Mouse (Mus musculus) cerebellum, postnatal 4 days (tissue): ENCODE data around the gene Ctsl.

Source experiments
- DNase-seq, 2 experiments: peaks; one replicate each; pipeline ENCODE4 v3.0.0; 2022; ENCODE audit warnings: low spot score in 2 of 2, mixed read lengths in 1 of 2

The Ctsl gene

GRCm38 (mm10) chr13:64370173-64370940 lies at the start of gene Ctsl:
Gene Ctsl, minus strand, starts transcription at chr13:64370890.
- DNase-seq: peak; percentile 76 to 87

- DNase-seq: no peak
These were observed 46.4 kb upstream of the Ctsl start for GRCm38 (mm10) chr13:64416955-64417601.

GRCm38 (mm10) chr13:64415659-64416058 lies 45.0 kb upstream of the Ctsl start:
- no peak for DNase-seq

GRCm38 (mm10) chr13:64412752-64413257 lies 42.1 kb upstream of the Ctsl start:
- no peak for DNase-seq

- no peak for DNase-seq
These were observed 40.6 kb upstream of the Ctsl start for GRCm38 (mm10) chr13:64411282-64411681.

- no peak for DNase-seq
These were observed 39.9 kb upstream of the Ctsl start for GRCm38 (mm10) chr13:64410604-64411003.

GRCm38 (mm10) chr13:64407992-64408391 lies 37.3 kb upstream of the Ctsl start:
- no peak for DNase-seq

- peak in 1 of 2 experiments; percentile 14 for DNase-seq
These were observed 34.9 kb upstream of the Ctsl start for GRCm38 (mm10) chr13:64405550-64405949.

GRCm38 (mm10) chr13:64403519-64403918 lies 32.8 kb upstream of the Ctsl start:
- no peak for DNase-seq

GRCm38 (mm10) chr13:64402951-64403460 lies 32.3 kb upstream of the Ctsl start:
- DNase-seq: no peak

- DNase-seq: no peak
These were observed 31.8 kb upstream of the Ctsl start for GRCm38 (mm10) chr13:64402504-64402949.

- DNase-seq: no peak
These were observed 31.3 kb upstream of the Ctsl start for GRCm38 (mm10) chr13:64402006-64402405.

- no peak for DNase-seq
These were observed 30.2 kb upstream of the Ctsl start for GRCm38 (mm10) chr13:64400801-64401361.

GRCm38 (mm10) chr13:64399906-64400305 lies 29.2 kb upstream of the Ctsl start:
- no peak for DNase-seq

- no peak for DNase-seq
These were observed 27.4 kb upstream of the Ctsl start for GRCm38 (mm10) chr13:64398065-64398464.

- no peak for DNase-seq
These were observed 26.3 kb upstream of the Ctsl start for GRCm38 (mm10) chr13:64396979-64397378.

GRCm38 (mm10) chr13:64388415-64388814 lies 17.7 kb upstream of the Ctsl start:
- DNase-seq: no peak

GRCm38 (mm10) chr13:64386048-64386447 lies 15.4 kb upstream of the Ctsl start:
- DNase-seq: no peak

GRCm38 (mm10) chr13:64384937-64385336 lies 14.2 kb upstream of the Ctsl start:
- no peak for DNase-seq

- DNase-seq: no peak
These were observed 9.6 kb upstream of the Ctsl start for GRCm38 (mm10) chr13:64380251-64380650.

- no peak for DNase-seq
These were observed 7.9 kb upstream of the Ctsl start for GRCm38 (mm10) chr13:64378601-64379000.

- no peak for DNase-seq
These were observed 5.8 kb upstream of the Ctsl start for GRCm38 (mm10) chr13:64376472-64376871.
